Mouse (Mus musculus) ES-E14 (cell line): ENCODE results near the gene Dpp9.

Source experiments
- HCFC1 ChIP-seq: IDR thresholded peaks from 2 replicates; pipeline ENCODE4 v1.6.1; 2012; ENCODE audit warnings: low read length, inconsistent platforms, borderline replicate concordance; ENCODE audit not compliant: insufficient read depth
- ZC3H11A ChIP-seq: IDR thresholded peaks from 2 replicates; pipeline ENCODE4 v1.6.1; 2012; ENCODE audit warnings: low read depth, mild to moderate bottlenecking, inconsistent platforms, low read length, borderline replicate concordance

- no peak for TF ChIP-seq HCFC1
- no peak for TF ChIP-seq ZC3H11A
Observed at GRCm38 (mm10) chr17:56206986-56207674, 11.6 kb downstream of the Dpp9 start.
